Mouse (Mus musculus) liver, embryonic 16.5 days (tissue): ENCODE data around the gene Dnajb1. TPM values are rescaled to one million over a fixed set of nuclear protein-coding genes. Genes with fewer than 3 reads are reported as not detected.

Source experiments
- polyA plus RNA-seq: library from polyadenylated mRNA; unstranded; fragments of >200 nt; fragmentation: Nextera tagmentation; extraction: Ambion mirVana; gene quantifications from 2 replicates; pipeline ENCODE4 v1.2.1, GENCODE M21; 2015

Dnajb1 gene
- polyA plus RNA-seq, 1 experiment from 2014 or later: 50.1 TPM

Other genes with a start within 250 kb of the Dnajb1 start
- gene Clgn, start 218.3 kb upstream of the Dnajb1 start, polyA plus RNA-seq: 0.20 and 0.30 TPM in 2 replicates
- gene Scoc, start 149.8 kb upstream of the Dnajb1 start, polyA plus RNA-seq: 45.7 and 52.9 TPM in 2 replicates
- gene Olfr370, start 72.4 kb upstream of the Dnajb1 start, polyA plus RNA-seq: not detected in 2 replicates
- gene Ndufb7, start 41.5 kb upstream of the Dnajb1 start, polyA plus RNA-seq: 214 and 230 TPM in 2 replicates
- gene Tecr, start 222 bp upstream of the Dnajb1 start, polyA plus RNA-seq: 323 and 347 TPM in 2 replicates
- gene Gipc1, start 44.5 kb downstream of the Dnajb1 start, polyA plus RNA-seq: 47.0 and 48.6 TPM in 2 replicates
- 0.12 and 0.53 TPM in 2 replicates for gene Ptger1, start 58.5 kb downstream of the Dnajb1 start, polyA plus RNA-seq
- gene Pkn1, start 91.0 kb downstream of the Dnajb1 start, polyA plus RNA-seq: 9.6 and 9.8 TPM in 2 replicates
- 149 and 167 TPM in 2 replicates for gene Ddx39, start 107.0 kb downstream of the Dnajb1 start, polyA plus RNA-seq
- gene Adgre5, start 133.1 kb downstream of the Dnajb1 start, polyA plus RNA-seq: 16.2 and 18.3 TPM in 2 replicates